Mouse (Mus musculus) urinary bladder, postnatal 4 days (tissue): ENCODE results near the gene Trmo.

Experiments
- DNase-seq, 2 experiments: peaks; one replicate each; pipeline ENCODE4 v3.0.0; 2021 to 2022; ENCODE audit warnings: low spot score in 2 of 2

The Trmo gene

GRCm38 (mm10) chr4:46389013-46389611, at the start of gene Trmo:
TSS of gene Trmo (minus strand) at chr4:46389437.
- DNase-seq, result peak; percentile 92 to 93

DNA sequence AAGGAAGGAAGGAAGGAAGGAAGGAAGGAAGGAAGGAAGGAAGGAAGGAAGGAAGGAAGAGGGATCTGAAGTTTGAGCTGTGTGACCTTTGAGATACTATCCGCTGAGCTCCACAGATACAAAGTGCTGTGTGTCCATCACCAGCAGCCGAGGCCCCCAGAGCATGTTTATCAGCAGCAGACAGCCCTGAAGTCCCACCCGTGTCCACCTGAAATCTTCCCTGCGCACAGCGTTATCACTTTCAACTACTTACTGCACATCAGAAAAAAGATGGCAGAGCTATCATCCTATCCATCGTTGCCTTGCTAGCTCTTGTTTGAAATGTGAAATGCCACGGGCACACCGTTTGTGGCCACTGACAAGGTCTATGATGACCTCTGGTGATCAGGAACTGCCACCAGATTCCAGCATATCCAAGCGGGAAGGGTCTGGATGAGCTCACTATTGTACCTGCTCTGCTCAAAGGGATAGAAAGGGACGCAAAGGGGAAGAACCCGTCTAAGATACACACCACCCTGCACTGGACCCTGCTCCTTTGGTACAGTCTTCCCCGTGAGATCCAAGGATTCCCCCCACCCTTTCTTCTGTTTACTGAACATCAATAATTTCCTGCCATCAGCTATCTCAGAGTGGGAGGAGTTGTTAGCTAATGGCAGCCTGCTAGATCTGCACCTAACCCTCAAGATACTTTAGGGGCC, 43.3 kb upstream of the Trmo start:
- DNase-seq, result no peak

DNA sequence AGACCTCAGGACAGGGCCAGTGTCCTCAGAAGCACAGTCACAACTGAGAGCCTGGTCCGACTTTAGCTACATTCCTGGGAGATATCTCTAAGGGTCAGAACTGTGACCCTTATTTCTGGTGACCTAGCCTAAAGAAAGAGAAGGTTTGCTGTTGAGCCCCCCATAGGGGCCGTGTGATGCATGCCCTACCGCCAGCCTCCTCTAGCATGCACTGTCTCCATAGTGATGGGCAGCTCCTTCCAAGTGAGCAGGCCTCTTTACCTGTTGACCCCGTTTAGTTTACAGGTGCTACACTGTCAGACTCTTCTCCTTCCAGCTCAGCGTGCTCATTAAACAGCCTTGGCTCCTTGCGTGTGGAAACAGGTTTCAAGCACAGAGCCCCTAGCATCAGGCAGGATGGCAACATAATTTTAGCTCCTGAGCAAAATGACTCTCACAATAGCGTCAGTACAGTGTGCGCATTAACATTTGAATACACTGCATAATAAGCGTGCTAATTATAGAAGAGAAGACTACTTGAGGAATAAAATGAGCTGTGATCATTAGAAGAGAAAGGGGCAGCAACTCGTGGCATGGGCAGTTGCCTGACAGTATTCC, 39.8 kb upstream of the Trmo start:
- DNase-seq, result no peak

DNA sequence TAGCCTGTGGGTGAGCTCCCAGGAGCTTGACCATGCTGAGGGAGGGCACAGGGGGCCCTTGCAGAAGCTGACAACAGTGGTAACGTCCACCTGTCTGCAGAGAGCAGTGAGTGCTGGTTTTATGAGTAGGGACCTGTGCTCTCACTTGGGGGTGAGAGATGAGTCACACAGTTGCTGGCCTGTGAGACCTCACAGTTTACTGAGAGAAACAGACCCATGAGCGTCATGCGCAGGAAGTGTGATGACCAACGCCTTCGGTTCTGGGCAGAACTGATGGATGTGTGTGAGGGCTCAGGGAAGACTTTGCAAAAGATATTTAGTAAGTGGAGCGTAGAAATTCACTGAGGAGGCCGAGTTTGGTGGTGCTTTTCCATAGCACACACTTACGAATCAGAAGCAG, 33.4 kb upstream of the Trmo start:
- no peak for DNase-seq

DNA sequence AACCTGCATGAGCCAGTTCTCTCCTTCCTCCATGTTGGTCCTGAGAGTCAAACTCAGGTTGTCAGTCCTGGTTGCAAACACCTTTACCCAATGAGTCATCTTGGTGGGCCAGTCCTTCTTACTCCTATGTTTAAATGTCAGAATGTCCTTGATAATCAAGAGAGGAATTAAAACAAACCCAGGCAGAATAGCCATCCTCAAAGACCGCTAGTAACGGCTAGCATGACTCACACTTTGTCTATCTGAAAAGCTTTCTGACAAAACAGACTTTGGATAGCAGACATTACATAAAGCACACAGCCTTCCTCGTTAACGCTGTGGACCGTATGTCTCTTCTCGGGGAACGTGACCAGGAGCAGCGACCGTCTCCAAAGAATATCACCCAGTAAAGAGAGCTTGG, 29.6 kb upstream of the Trmo start:
- no peak for DNase-seq

GRCm38 (mm10) chr4:46417491-46417890, 28.3 kb upstream of the Trmo start:
- no peak for DNase-seq

GRCm38 (mm10) chr4:46413406-46413805, 24.2 kb upstream of the Trmo start, which contains the start of gene Hemgn:
TSS of gene Hemgn (minus strand) at chr4:46413506.
- DNase-seq, result no peak

GRCm38 (mm10) chr4:46412113-46412512, 22.9 kb upstream of the Trmo start:
- no peak for DNase-seq

GRCm38 (mm10) chr4:46411489-46411888, 22.3 kb upstream of the Trmo start:
- DNase-seq, result no peak

DNA sequence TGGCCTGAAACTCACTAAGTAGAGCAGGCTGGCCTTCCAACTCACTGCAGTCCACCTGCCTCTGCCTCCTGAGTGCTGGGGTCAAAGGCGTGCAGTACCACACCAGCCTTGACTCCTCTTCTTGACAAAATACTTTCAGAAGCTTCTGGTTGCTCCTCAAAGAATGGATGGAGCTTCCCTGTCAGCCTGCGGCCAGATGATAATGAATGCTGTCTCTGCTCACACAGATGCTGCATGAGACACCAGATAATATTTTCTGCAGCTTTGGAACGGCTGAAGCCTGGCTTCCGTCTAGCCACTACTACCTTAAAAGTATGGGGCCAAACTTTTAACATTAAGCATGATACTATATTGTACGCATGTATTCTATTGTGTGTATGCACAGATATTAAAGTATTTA, 21.4 kb upstream of the Trmo start:
- DNase-seq, result no peak

DNA sequence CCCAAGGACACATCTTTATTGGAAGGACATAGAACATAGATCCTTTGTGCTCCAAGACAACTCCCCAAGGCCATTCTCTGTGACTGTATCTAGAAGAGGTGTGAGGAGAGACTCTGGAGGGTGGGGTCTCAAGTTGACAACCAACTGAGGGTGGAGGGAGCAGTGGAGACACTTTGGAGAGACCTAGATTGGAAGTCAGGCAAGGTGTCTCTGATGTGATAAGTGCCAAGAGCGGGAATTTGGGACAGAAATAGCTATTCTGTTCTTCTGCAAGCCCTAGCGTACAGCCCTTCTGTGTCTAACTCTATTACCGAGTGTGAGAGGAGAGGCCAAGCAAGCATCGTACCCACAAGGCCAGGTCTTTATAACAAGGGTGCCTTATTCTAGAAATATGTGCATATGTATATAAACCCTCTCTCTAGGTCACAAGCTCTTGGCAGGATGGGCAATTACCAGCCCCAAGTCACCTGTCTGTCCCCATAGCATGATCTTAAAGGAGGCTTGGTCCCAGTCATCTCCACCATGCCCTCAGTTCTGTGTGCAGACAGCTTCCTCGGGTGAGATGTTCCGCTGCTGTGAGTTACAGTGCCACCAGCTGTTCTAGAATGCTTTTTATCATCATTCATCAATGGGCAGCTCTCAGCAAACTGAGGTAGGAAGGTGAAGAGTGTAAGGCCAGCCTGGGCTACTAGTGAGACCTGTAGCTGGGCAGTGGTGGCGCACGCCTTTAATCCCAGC, 17.9 kb upstream of the Trmo start:
- no peak for DNase-seq

GRCm38 (mm10) chr4:46404042-46404795, 15.0 kb upstream of the Trmo start:
- no peak for DNase-seq

GRCm38 (mm10) chr4:46398839-46399238, 9.6 kb upstream of the Trmo start:
- DNase-seq, result no peak

DNA sequence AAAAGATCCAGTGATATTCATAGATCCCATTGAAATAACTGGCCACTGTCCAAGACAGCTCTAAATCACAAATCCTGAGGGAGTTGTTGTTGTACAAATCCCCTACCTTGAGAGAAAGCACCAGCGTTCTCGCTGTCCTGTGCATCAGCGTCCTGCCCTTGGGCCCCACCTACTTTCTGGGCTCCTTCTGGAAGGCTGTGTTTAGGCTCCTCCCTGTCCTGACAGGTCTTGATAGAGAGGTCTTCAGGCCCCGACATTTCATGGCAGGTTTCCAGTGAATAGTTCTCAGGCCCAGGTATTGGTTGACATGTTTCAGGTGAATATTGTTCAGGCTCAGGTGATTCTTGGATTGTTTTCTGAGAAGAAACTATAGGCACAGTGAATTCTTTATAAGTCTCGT, 6.5 kb upstream of the Trmo start:
- DNase-seq, result no peak

GRCm38 (mm10) chr4:46394388-46394787, 5.2 kb upstream of the Trmo start:
- DNase-seq, result no peak

DNA sequence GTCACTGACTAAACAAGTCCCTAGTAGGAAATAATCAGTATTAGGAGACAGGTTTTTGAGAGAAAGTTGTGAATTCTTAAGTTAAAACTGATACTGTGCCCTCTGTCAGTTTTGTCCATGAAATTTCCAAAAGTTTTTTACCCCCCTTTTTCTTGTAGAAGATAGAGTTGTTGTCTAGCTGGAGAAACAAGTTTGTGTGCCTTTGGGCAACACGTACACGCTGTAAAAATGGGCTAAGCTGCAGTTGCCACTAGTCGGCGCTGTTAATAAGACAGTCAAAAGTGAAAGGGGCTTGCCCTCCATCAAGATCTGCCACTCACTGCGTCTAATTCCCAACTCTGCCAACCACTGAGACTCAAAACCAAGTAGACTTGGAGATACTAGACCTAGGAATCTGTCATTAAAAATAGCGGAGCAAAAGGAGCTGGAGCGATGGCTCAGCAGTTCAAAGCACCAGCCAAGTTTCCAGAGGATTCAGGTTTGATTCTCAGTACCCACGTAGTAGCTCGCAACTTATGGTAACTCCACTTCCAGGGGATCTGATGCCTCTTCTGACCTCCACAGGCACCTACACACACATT, 1.2 kb upstream of the Trmo start:
- peak; percentile 54 to 77 for DNase-seq

GRCm38 (mm10) chr4:46389612-46390341, 540 bp upstream of the Trmo start:
- no peak for DNase-seq

DNA sequence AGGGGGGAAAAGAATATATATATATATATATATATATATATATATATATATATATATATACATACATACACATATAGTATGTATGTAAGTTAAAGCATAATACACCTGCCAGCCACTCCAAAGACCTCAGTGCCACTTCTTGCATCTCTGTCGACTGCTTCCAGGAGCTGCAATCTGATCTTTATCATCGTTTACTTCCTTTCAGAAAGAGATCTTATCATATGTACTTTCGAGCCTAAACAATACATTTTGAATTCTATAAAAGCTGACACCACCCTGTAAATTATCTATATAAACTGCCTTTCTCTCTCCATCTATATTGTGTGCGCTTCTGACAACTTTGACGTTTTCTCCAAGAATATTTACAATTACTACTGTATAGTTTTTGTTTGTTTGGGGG, 681 bp downstream of the Trmo start:
- DNase-seq, result no peak

DNA sequence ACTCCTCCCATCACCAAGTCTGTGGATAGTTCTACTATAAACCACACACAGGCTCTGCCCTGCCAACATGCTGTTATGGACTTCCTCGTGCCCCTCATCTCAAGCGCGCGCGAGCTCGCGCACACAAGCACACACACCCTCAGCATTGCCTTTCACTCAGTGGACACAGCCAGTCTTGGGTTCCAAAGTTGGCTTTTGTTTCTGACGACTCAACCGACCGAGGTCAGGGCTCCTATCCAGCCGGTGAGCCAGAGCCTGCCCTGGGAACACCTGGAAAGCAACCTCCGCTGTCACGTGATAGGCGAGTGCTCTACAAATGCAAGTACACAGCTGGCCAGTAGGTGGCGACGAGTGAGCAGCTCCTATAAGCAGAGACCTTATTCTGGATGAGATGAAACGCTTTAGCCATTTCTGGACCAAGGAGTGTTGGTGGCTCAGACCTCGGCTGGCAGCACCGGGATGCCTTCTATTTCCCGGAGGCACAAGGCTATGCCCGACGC, 14.3 kb downstream of the Trmo start:
- peak; percentile 66 to 83 for DNase-seq

- no peak for DNase-seq
Measured at GRCm38 (mm10) chr4:46374455-46374854, 14.8 kb downstream of the Trmo start.

DNA sequence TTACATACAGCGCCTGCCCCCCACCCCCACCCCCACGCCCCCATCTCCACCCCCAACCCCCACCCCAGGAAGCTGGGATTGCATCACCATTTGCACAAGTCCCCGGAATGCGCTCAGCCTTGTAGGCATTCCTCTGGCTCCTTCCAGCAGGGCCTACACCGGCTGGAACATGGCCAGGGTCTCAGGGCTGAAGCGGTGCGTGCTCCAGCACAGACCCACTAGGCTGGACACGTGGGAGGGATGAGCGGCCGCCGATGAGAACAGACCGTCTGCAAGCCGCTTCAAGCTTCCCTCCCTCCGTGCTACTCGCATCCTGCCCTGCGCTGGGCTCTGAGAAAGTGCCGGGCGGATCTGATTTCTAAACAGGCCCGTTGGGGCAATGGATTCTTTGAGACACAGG, 18.2 kb downstream of the Trmo start:
- DNase-seq, result peak; percentile 77 to 83
